Mouse (Mus musculus) heart, postnatal 4 days (tissue): ENCODE measurements around the gene Vill. TPM values are rescaled to one million over a fixed set of nuclear protein-coding genes. Genes with fewer than 3 reads are reported as not detected.
A peak's percentile ranks its signal among the peaks of the same experiment; 100 is the strongest.

Experiments
- DNase-seq: peaks from one replicate; pipeline ENCODE4 v3.0.0; 2021
- total RNA-seq, 2 experiments: library from RNA; stranded (reverse); gene quantifications; 2 replicates each; pipeline ENCODE4 v1.2.3; 2021

Gene Vill
- total RNA-seq, 2 experiments from 2014 or later = 4.5 to 5.4 TPM

DNA sequence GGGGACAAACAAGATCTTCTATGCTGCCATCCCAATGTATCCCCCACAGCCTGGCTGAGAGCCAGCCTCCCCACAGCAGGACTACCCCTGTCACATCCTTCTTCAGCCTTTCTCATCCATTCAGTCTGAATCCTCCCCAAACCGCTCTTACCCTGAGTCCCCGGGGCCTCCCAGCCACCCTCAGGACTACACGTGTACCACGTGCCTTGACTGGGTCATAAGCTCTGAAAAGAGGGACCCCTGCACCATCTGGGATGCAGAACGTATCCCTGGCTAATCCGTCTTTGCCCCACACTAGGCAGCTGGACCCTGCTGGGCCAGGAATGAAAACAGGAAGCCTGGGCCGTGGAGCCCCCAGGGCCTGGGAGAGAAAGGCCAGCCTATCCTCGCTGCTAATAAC lies 29.5 kb downstream of the Vill start:
- DNase-seq = no peak

DNA sequence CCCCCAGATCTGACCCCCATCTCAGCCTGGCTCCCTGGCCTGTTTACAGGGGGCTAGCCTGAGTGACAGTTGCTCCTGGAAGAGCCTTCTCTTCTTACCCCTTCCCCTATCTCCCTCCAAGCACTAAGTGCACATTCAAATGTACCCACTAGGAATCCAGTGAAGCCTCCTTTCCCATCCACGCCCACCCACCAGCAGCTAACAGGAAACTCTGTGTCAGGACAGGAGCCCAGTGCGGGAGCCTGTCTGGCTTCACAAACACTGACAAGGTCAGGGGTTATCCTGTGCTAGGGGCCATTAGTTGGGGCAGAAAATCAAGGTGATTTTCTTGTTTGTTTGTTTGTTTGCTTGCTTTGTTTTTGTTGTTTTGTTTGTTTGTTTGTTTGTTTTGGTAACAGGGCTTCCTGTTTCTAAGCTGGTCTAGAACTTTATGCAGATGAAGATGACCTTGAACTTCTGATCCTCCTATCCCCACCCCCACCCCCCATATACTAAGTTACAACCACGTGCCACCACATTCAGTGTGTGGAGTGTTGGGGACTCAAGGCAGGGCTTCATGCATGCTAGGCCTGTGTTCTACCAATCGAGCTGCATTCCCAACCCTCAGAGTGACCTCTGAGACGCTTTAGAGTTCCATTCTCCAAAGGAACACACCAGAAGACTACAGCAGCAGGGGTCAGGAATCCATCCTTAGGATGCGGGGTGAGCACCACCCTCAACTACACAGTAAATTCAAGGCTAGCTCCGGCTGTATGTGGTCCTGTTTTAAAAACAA lies 30.3 kb downstream of the Vill start:
- DNase-seq = no peak

DNA sequence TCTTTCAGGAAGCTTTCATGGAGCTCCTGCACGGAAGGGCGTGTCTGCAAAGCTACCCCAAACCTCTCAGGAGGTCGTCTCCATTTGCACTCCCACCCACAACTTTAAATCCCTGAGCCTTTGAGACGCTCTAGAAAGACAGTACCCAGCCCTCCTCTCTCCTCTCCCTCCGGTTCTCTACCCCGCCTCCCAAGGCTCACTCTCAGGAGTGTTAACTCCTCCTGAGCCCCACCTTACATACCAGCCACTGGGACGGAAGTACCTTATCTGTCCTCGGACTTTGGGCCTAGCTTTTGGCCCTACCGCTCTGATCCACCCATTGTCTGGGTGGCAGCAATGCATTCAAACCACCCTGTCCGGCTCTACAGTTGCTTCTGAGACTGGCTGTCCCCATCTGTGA lies 31.4 kb downstream of the Vill start:
- no peak for DNase-seq

DNA sequence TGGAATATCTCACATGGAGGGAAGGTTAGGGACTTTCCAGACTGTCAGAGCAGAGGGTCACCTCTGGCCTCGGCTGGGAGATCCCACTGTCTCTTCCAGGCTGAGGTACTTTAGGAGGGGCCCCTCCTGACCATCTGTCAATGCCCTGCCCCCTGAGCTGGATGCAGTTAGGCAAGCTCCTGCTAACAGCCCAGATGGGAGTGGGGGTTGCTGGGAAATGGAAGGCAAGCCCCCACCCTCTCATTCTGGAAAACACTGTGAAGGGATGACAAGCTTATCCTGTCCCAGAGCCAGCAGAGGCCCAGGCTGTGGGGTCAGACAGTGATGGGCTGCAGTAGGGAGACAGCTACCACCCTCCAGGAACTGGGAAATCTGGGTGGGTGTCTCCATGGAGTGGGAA lies 33.9 kb downstream of the Vill start:
- no peak for DNase-seq

- DNase-seq = no peak
Observed at GRCm38 (mm10) chr9:119087309-119087708, 34.7 kb downstream of the Vill start.

DNA sequence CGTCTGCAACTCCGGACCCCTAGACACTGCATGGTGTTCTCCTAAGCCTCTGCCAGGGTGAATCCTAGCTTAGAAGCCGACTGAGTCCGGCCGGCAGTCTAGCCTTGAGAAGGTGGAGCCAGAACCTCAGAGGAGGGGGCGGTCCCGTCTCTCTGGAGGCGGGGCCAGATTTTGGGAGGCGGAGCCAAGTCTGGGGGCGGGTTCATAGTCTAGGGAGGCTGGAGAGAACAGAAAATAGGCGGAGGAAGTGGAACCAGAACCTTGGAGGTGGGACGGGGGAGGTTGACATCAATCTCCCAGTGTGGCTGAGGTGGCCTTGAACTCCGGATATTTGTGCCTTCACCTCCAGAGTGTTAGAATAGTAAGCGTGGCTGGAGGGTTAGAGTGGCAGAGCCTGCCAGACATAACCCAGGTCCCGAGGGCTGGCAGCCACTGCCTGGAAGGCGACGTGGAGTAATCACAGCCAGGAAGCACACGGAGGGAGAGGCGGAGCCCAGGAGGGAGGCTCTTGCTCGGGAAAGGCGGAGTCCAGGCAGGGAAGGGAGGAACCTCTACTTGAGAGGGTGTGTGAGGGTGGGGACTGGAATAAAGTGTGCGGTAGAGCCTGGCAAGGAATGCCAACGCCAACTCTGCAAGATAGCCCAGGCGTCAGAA lies 35.7 kb downstream of the Vill start:
- peak; percentile 93 for DNase-seq

DNA sequence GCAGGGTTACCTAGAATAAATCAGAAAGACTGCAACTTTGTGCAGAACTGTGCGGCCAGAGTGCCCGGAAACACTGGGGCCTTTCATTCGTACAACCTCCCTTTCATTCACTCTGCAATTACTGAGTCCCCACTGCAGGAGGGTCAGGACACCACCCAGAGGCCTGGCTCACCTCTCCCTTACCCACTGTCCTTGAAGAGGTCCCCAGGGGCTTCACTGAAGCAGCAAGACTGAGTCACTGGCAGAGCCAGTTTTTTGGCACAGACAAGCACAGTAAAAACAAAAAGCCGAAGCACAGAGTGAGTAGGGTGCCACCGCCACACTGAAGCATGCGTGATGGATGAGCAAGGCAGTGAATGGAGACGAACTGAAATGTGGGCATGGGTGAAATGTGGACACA lies 36.9 kb downstream of the Vill start:
- no peak for DNase-seq

DNA sequence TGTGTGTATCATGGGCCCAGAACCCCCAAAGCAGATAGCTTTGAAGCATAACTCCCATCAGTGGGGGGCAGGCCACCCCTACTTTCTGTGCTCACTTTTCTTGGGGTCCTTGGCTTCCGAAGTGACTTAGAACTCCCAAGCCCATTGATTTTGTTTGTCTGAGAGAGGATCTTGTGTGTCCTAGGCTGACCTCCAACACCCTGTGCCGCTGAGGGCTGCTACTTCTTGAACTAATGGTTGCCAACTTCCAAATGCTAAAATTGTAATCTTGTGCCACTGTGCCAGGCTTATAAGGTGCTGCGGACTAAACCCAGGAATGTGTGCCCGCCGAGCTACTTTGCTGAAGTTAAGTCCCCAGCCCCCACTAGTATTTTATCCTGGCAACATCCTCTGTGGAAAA lies 37.9 kb downstream of the Vill start:
- DNase-seq = no peak

GRCm38 (mm10) chr9:119091581-119092310 lies 39.2 kb downstream of the Vill start:
- no peak for DNase-seq

DNA sequence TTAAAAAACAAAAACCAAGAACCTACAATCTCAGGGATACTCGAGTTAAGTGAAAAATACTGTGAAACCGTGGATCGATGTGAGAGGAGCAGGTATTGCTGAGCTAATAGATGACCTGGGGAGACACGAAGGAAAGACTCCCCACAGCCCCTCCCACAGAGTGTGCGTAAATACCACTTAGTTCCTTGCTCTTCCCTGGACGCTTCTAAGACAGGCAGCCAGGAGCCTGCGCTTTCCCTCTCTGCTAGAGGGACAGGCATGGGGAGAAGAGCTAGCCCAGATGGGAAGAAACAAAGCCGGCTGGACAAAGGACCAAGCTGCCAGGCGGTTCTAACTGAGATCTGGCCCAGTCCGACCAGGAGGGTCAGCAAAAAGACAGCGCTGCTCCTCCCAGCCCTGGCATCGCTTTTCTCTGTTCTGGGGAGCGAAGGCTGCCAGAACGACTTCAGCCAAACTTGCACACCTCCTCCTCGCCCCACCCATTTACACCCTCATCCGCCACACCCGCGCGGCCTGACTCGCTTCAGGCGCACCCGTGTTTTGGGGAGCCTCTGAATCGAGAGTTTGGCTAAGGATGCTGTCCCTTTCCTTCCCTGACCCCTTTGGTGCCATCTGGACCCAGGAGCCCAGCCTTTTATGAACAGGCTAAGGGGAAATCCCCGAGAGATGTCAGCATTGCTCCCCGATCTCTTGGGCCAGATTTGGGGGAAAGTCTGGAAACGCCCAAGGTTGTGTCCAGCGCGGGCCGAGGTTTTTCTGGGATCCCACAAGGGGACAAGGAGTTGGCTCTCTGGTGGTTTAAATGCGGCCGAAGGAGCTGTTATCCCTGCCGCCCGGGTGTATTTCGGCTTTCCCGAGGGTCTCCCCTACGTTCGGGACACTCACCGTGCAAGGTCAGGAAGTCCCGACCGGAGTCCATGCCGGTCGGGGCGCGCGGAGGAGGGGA lies 40.2 kb downstream of the Vill start:
- peak; percentile 45 for DNase-seq

DNA sequence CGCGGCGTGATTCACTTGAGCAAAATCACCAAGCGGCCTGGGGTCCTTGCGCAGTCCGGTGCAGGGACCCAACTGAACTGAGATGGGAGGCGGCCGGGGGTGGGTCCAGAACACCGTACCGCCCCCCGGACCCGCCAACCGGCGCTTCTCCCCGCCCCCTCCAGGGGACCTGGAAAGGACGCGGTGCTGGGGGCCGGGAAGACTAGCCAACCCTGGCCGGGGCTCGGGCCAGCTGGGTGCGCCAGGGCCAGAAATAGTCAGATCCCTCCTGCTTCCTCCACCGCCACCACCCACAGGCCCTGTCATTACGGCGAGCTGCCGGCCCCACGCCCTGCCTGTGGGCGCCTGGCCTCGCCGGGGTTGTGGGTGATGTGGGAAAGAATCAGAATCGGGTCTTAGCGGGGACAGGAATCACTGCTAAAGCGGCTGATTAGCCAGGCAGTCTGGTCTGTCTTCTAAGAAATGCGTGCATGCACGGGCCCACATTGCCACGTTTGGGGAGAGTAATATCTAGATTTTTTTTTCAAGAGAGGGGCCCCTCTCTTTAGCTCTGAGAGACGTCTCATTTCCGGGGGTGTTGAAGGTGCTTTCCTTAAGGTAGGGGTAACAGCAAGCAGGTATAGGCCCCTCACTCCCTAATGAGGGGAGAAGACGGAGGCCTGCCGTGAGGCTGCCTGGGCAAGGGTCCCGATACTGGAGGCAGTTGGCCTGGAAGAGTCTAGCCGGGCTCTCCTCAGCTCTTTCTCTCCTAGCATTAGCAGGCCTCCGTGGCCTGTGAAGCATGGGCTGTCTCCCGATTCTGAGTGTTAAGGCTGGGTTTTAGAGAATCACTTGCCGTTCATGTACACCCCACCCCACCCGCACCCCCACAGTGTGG lies 41.1 kb downstream of the Vill start, which contains the start of gene Plcd1:
Plcd1 (minus strand) TSS at position 84 of the 877 bp plus-strand sequence.
- DNase-seq = peak; percentile 97

- no peak for DNase-seq
Observed at GRCm38 (mm10) chr9:119094462-119095109, 42.0 kb downstream of the Vill start.

GRCm38 (mm10) chr9:119100177-119100898 lies 47.8 kb downstream of the Vill start:
- DNase-seq = peak; percentile 42

DNA sequence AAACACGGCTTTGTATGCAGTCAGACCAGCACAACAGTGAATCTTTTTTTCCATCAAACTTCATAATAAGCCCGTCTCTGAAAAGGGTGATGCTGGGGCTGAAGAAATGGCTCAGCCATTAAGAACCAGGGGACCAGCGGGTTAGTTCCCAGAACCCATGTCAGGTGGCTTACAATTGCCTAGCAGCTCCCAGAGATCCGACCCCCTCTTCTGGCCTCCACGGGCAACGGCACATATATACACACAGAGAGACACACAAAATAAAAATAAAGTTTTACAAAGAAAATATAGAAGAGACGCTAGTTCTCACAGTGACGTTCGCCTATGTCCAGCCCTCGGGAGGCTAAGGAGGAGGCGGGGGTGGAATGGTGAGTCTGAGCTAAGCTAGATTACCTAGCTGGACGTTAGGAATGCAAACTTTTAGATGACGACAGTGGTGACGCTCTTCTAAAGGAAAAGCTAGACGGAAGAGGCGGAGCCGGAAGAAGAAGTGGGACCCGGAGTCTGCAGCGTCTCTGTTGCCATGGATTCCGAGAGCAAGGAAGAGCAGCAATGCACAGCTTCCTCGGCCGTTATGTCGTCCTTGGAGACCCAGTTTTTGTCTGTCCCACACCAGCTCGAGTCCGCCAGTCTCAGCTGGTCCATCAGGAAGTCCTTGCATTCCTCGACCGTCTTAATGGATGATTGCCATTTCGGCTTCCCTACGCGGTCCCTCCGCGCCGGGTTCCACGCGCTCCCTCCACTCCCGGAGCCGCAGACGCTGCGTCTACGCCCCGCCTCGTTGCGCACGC lies 49.6 kb downstream of the Vill start, which contains the start of gene Dlec1:
Dlec1 (plus strand) TSS at position 487 of the 791 bp plus-strand sequence.
- DNase-seq = peak; percentile 70

- DNase-seq = no peak
Observed at GRCm38 (mm10) chr9:119102783-119103113, 50.2 kb downstream of the Vill start.

DNA sequence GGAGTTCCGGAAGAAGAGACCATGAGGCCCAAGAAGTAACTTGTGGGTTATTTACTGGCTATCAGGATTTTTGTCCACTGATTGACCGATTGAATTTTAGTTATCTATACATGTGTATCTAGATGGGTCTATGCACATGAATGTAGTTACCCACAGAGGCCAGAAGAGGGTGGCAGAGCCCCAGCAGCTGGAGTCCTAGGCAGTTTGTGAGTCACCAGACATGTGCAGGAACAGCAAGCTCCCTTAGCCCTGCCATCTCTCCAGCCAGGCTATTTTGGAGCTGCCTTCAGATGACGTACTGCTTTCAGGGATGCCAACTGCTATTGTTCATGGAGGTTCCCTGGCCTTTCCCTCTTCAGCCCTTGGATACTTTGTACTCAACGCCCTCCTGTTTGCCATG lies 55.0 kb downstream of the Vill start:
- DNase-seq = peak; percentile 45

- DNase-seq = no peak
Observed at GRCm38 (mm10) chr9:119109685-119110353, 57.2 kb downstream of the Vill start.

DNA sequence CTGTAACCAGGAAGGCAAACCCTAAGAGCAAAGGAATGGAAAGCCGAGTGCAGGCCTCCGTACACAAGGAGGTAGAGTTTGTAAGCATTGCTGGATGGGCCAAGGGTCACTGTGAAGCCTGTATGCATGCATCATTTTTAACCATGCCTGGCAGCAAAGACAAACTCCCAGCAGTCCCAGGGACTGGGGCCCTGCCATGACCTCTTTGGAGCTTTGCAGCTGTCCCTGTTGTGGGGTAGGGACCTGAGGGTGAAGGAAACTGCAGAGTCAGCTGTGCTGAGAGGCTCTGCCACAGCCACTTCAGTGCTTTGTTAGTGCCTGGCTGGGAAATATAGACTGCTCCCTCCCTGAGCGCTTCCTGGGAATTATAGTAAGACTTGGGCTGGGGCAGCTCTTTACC lies 58.1 kb downstream of the Vill start:
- DNase-seq = no peak

- DNase-seq = no peak
Observed at GRCm38 (mm10) chr9:119114911-119115310, 62.3 kb downstream of the Vill start.
